Mouse (Mus musculus) myocyte (in vitro differentiated cells): ENCODE results near the gene Rassf3.

Experiments used
- E2F4 ChIP-seq: IDR thresholded peaks from one replicate; pipeline ENCODE4 v1.6.1; 2011; ENCODE audit warnings: mild to moderate bottlenecking, control low read depth, moderate library complexity; ENCODE audit not compliant: insufficient read depth
- MYOD1 ChIP-seq, 3 experiments: IDR thresholded peaks; one replicate each; pipeline ENCODE4 v1.6.1; 2011; ENCODE audit warnings: control low read depth in 2 of 3, low read depth in 2 of 3, mild to moderate bottlenecking in 2 of 3, moderate library complexity in 1 of 3; ENCODE audit not compliant: insufficient read length in 2 of 3, control insufficient read depth in 1 of 3
- POLR2A ChIP-seq: IDR thresholded peaks from one replicate; pipeline ENCODE4 v1.6.1; 2011; ENCODE audit warnings: low read depth, mild to moderate bottlenecking, control low read depth, moderate library complexity; ENCODE audit not compliant: insufficient read length

DNA sequence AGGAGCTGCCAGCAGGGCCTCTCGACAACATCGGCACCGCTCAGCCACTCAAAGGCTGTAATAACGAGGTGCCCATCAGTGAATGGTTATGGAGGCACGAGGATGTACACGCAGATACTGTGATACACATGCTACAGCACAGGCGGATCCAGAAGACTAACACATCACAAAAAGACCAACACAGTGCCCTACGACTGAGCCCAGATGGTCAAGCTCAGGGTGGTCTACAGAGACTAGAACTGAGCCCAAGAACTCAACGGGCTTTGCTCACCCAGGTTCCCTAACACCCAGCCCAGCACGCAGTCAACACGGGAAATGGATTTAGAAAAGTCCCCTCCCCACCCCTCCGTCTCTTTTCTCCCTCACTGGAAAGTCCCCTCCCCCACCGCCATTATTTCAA is 9.1 kb downstream of the Rassf3 start:
- TF ChIP-seq POLR2A = no peak
- no peak for TF ChIP-seq E2F4
- no peak for TF ChIP-seq MYOD1 (IDR thresholded peaks at IDR 0.05; ENCODE audit: control insufficient read depth in 1 of 3, insufficient read length in 2 of 3, low read depth in 2 of 3)
